In the genomic region with DNA sequence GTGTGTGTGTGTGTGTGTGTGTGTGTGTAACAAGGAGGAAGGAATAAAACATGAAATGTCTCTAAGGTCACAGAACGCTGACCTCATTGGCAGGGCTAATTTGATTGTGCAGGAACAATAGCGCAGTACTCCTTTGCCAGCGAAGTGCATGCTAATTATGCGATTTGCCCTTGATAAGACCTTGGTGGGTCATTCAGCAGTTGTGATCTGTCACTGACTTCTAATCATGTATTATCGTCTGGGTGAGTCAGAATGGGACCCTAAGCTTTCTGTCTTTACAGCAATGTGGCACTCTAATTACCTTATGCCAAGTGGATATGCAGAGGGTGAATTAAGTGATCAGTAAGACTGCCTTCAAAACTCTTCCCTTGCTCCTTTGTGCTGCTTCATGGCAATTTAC, we compare ENCODE assay signal across 16 mouse cellular contexts.
DNase-seq lines count a peak whose midpoint lies in the region; ATAC-seq and TF ChIP-seq lines count a peak whose summit lies in the region.
"Had no signal": no experiment of that assay in that cellular context is flagged by ENCODE, and none has a peak within 500 bp of the region (broad histone marks: within the 10 kb centered on the region; RNA-seq: fewer than 3 reads in every experiment).

No protein-coding gene starts in this region.

- ATAC-seq in midbrain, embryonic 11.5 days (ENCODE audit: low FRiP score) = peak; percentile 73
- no peak for ATAC-seq in midbrain, postnatal 0 days (ENCODE audit: low FRiP score)
- ATAC-seq in forebrain, embryonic 14.5 days = peak; percentile 61
- peak; percentile 33; the same call in 1 of the 2 replicates for ATAC-seq in midbrain, embryonic 14.5 days (ENCODE audit: low FRiP score, low TSS enrichment)
- ATAC-seq in stomach, postnatal 0 days (ENCODE audit: low FRiP score, low TSS enrichment) = no peak
- ATAC-seq: activated CD4-positive, CD25-positive, alpha-beta regulatory T cell, adult 4 months had no signal

- no peaks in the 10 kb centered on the region for H3K36me3 ChIP-seq in midbrain, embryonic 11.5 days (ENCODE audit: control insufficient read depth, insufficient read depth, low read length)
- no peaks in the 10 kb centered on the region for H3K36me3 ChIP-seq in midbrain, postnatal 0 days (ENCODE audit: insufficient read depth, low read length)
- H3K36me3 ChIP-seq in forebrain, embryonic 14.5 days (ENCODE audit: control insufficient read depth, insufficient read depth, low read length) = no peaks in the 10 kb centered on the region
- H3K36me3 ChIP-seq in midbrain, embryonic 14.5 days (ENCODE audit: control insufficient read depth, insufficient read depth, low read length) = no peaks in the 10 kb centered on the region
- H3K36me3 ChIP-seq in stomach, postnatal 0 days (ENCODE audit: control insufficient read depth, insufficient read depth, low read length) = no peaks in the 10 kb centered on the region
- H3K36me3 ChIP-seq: embryonic facial prominence, embryonic 13.5 days had no signal

- H3K4me1 ChIP-seq in midbrain, embryonic 11.5 days (ENCODE audit: control insufficient read depth, insufficient read depth, low read length) = peaks cover 17% of the 10 kb centered on the region
- peaks cover 5% of the 10 kb centered on the region; the same call in 1 of the 2 replicates for H3K4me1 ChIP-seq in midbrain, postnatal 0 days (ENCODE audit: insufficient read depth, low read length)
- H3K4me1 ChIP-seq in forebrain, embryonic 14.5 days (ENCODE audit: control insufficient read depth, insufficient read depth, low read length) = peaks cover 15% of the 10 kb centered on the region
- H3K4me1 ChIP-seq in midbrain, embryonic 14.5 days (ENCODE audit: control insufficient read depth, insufficient read depth, low read length) = peaks cover 33% of the 10 kb centered on the region
- no peaks in the 10 kb centered on the region for H3K4me1 ChIP-seq in stomach, postnatal 0 days (replicated peaks; ENCODE audit: control insufficient read depth, insufficient read depth)

- H3K4me2 ChIP-seq in midbrain, embryonic 11.5 days = no peak overlapping the region
- H3K4me2 ChIP-seq in midbrain, postnatal 0 days (ENCODE audit: low read depth, low read length, poor library complexity, severe bottlenecking) = no peak overlapping the region
- no peak overlapping the region for H3K4me2 ChIP-seq in forebrain, embryonic 14.5 days (ENCODE audit: low read length)
- no peak overlapping the region for H3K4me2 ChIP-seq in midbrain, embryonic 14.5 days (ENCODE audit: low read length)
- no peak overlapping the region for H3K4me2 ChIP-seq in stomach, postnatal 0 days (replicated peaks; ENCODE audit: low read depth)
- H3K4me2 ChIP-seq: embryonic facial prominence, embryonic 13.5 days; heart, embryonic 11.5 days had no signal

- WGBS in midbrain, embryonic 11.5 days = 37% methylated on average over 5 of the region's 5 CpGs
- WGBS in midbrain, postnatal 0 days = 33% methylated on average over 5 of the region's 5 CpGs
- 15% methylated on average over 5 of the region's 5 CpGs for WGBS in forebrain, embryonic 14.5 days
- WGBS in midbrain, embryonic 14.5 days = 22% methylated on average over 5 of the region's 5 CpGs
- 77% methylated on average over 5 of the region's 5 CpGs for WGBS in stomach, postnatal 0 days

- no peak for TF ChIP-seq EP300 in stomach, postnatal 0 days (optimal IDR thresholded peaks at IDR 0.05)

- TF ChIP-seq CTCF in midbrain, postnatal 0 days (IDR thresholded peaks at IDR 0.05) = no peak
- TF ChIP-seq CTCF in stomach, postnatal 0 days (IDR thresholded peaks at IDR 0.05; ENCODE audit: low read depth) = no peak

- no peaks in the 10 kb centered on the region for H3K9me3 ChIP-seq in midbrain, embryonic 11.5 days (ENCODE audit: control insufficient read depth, low read length)
- H3K9me3 ChIP-seq in midbrain, postnatal 0 days (ENCODE audit: low read length) = no peaks in the 10 kb centered on the region
- no peaks in the 10 kb centered on the region for H3K9me3 ChIP-seq in forebrain, embryonic 14.5 days (replicated peaks; ENCODE audit: control insufficient read depth, low read length)
- H3K9me3 ChIP-seq in midbrain, embryonic 14.5 days (ENCODE audit: control insufficient read depth, low read length) = no peaks in the 10 kb centered on the region
- H3K9me3 ChIP-seq in stomach, postnatal 0 days (ENCODE audit: control insufficient read depth, low read length) = no peaks in the 10 kb centered on the region
- H3K9me3 ChIP-seq: embryonic facial prominence, embryonic 13.5 days had no signal

- DNase-seq in midbrain, embryonic 11.5 days (ENCODE audit: low spot score, missing footprints) = no peak
- DNase-seq in midbrain, postnatal 0 days (ENCODE audit: low spot score) = no peak
- DNase-seq in forebrain, embryonic 14.5 days (ENCODE audit: low spot score) = peak; percentile 53
- no peak for DNase-seq in midbrain, embryonic 14.5 days
- peak; percentile 67 for DNase-seq in retina, embryonic 14.5 days (ENCODE audit: low spot score)
- DNase-seq in heart, adult 8-10 months (ENCODE audit: low spot score) = no peak
- no peak for DNase-seq in stomach, postnatal 0 days (ENCODE audit: low spot score)
- no peak for DNase-seq in layer of hippocampus, adult 8-10 months (ENCODE audit: low spot score in 2 of 2)
- DNase-seq: B cell, adult 2 months; cerebellum, adult 8-10 months; gastrocnemius, postnatal 14 days; kidney, adult 9 months; lung, adult 2 months had no signal

- no peaks in the 10 kb centered on the region for H3K27me3 ChIP-seq in midbrain, embryonic 11.5 days (ENCODE audit: control insufficient read depth, insufficient read depth, low read length)
- H3K27me3 ChIP-seq in midbrain, postnatal 0 days (ENCODE audit: insufficient read depth, low read length) = no peaks in the 10 kb centered on the region
- H3K27me3 ChIP-seq in forebrain, embryonic 14.5 days (replicated peaks; ENCODE audit: control insufficient read depth, insufficient read depth, low read length) = no peaks in the 10 kb centered on the region
- H3K27me3 ChIP-seq in midbrain, embryonic 14.5 days (ENCODE audit: control insufficient read depth, insufficient read depth, low read length) = no peaks in the 10 kb centered on the region
- H3K27me3 ChIP-seq in stomach, postnatal 0 days (ENCODE audit: control insufficient read depth, insufficient read depth, low read length) = no peaks in the 10 kb centered on the region
- H3K27me3 ChIP-seq: embryonic facial prominence, embryonic 13.5 days had no signal

- no peak overlapping the region for H3K27ac ChIP-seq in midbrain, embryonic 11.5 days (ENCODE audit: low read depth, low read length)
- no peak overlapping the region; the same call in 1 of the 2 replicates for H3K27ac ChIP-seq in midbrain, postnatal 0 days (ENCODE audit: low read depth, low read length)
- no peak overlapping the region; the same call in 1 of the 2 replicates for H3K27ac ChIP-seq in forebrain, embryonic 14.5 days (ENCODE audit: low read depth, low read length)
- peak overlapping the region; percentile 46 for H3K27ac ChIP-seq in midbrain, embryonic 14.5 days (replicated peaks; ENCODE audit: low read depth, low read length)
- no peak overlapping the region for H3K27ac ChIP-seq in stomach, postnatal 0 days (replicated peaks)
- H3K27ac ChIP-seq: embryonic facial prominence, embryonic 13.5 days had no signal

- no peak overlapping the region for H3K9ac ChIP-seq in midbrain, embryonic 11.5 days (ENCODE audit: low read length)
- H3K9ac ChIP-seq in midbrain, postnatal 0 days (replicated peaks; ENCODE audit: low read length, poor library complexity, severe bottlenecking) = no peak overlapping the region
- H3K9ac ChIP-seq in forebrain, embryonic 14.5 days (ENCODE audit: low read length) = no peak overlapping the region
- no peak overlapping the region for H3K9ac ChIP-seq in midbrain, embryonic 14.5 days (replicated peaks; ENCODE audit: low read length)
- no peak overlapping the region for H3K9ac ChIP-seq in stomach, postnatal 0 days (ENCODE audit: low read length)
- H3K9ac ChIP-seq: embryonic facial prominence, embryonic 13.5 days had no signal

- no peak overlapping the region for H3K4me3 ChIP-seq in midbrain, embryonic 11.5 days (ENCODE audit: low read depth, low read length)
- H3K4me3 ChIP-seq in midbrain, postnatal 0 days (ENCODE audit: low read depth, low read length) = no peak overlapping the region
- H3K4me3 ChIP-seq in forebrain, embryonic 14.5 days (ENCODE audit: low read depth, low read length) = no peak overlapping the region
- H3K4me3 ChIP-seq in midbrain, embryonic 14.5 days (replicated peaks; ENCODE audit: low read depth, low read length) = no peak overlapping the region
- no peak overlapping the region for H3K4me3 ChIP-seq in stomach, postnatal 0 days (ENCODE audit: low read depth, low read length)
- H3K4me3 ChIP-seq: embryonic facial prominence, embryonic 13.5 days had no signal

Comparison
In these comparisons a context has a peak if more than half of its experiments do, and no peak if none do; other contexts are left out.
1. ATAC-seq: peak in midbrain, embryonic 11.5 days (single experiment), forebrain, embryonic 14.5 days (single experiment) and midbrain, embryonic 14.5 days (single experiment); none in midbrain, postnatal 0 days (single experiment) and stomach, postnatal 0 days (single experiment).
2. DNase-seq: peak in forebrain, embryonic 14.5 days (single experiment) and retina, embryonic 14.5 days (single experiment); none in midbrain, embryonic 11.5 days (single experiment), midbrain, postnatal 0 days (single experiment), midbrain, embryonic 14.5 days (single experiment), heart, adult 8-10 months (single experiment), stomach, postnatal 0 days (single experiment) and layer of hippocampus, adult 8-10 months (0 of 2).